Mouse (Mus musculus) right cerebral cortex, adult 2 months (tissue): Measurements from ENCODE around the gene Mroh2a.
A peak's percentile ranks its signal among the peaks of the same experiment; 100 is the strongest.

Experiments used
- DNase-seq, 2 experiments: peaks; one replicate each; pipeline ENCODE4 v3.0.0; 2021 to 2022; ENCODE audit warnings: low spot score in 2 of 2

The Mroh2a gene

GRCm38 (mm10) chr1:88226670-88227379, at the start of gene Mroh2a:
Gene Mroh2a (plus strand): TSS chr1:88226986.
- no peak for DNase-seq

- DNase-seq = no peak
Measured at GRCm38 (mm10) chr1:88179657-88180056, 47.1 kb upstream of the Mroh2a start.

- DNase-seq = no peak
Measured at GRCm38 (mm10) chr1:88186325-88186935, 40.4 kb upstream of the Mroh2a start.

GRCm38 (mm10) chr1:88192136-88192535, 34.6 kb upstream of the Mroh2a start:
- DNase-seq = no peak

- no peak for DNase-seq
Measured at GRCm38 (mm10) chr1:88195687-88196086, 31.1 kb upstream of the Mroh2a start.

- DNase-seq = no peak
Measured at GRCm38 (mm10) chr1:88197443-88197842, 29.3 kb upstream of the Mroh2a start.

GRCm38 (mm10) chr1:88199996-88200395, 26.8 kb upstream of the Mroh2a start:
- no peak for DNase-seq

- no peak for DNase-seq
Measured at GRCm38 (mm10) chr1:88200456-88200855, 26.3 kb upstream of the Mroh2a start, which contains the start of gene Ugt1a2. Gene Ugt1a2 (plus strand): TSS chr1:88200601.

GRCm38 (mm10) chr1:88205294-88205922, 21.4 kb upstream of the Mroh2a start, which contains the start of gene Dnajb3:
Gene Dnajb3 (minus strand): TSS chr1:88205782.
- DNase-seq = peak; percentile 83 to 85

- no peak for DNase-seq
Measured at GRCm38 (mm10) chr1:88206843-88207479, 19.8 kb upstream of the Mroh2a start.

GRCm38 (mm10) chr1:88211812-88212211, 15.0 kb upstream of the Mroh2a start, which contains the start of gene Ugt1a1:
Gene Ugt1a1 (plus strand): TSS chr1:88211959.
- no peak for DNase-seq

GRCm38 (mm10) chr1:88212341-88213045, 14.3 kb upstream of the Mroh2a start:
- DNase-seq = no peak

GRCm38 (mm10) chr1:88213061-88213460, 13.7 kb upstream of the Mroh2a start:
- no peak for DNase-seq

GRCm38 (mm10) chr1:88213766-88214461, 12.9 kb upstream of the Mroh2a start:
- DNase-seq = no peak

GRCm38 (mm10) chr1:88214462-88214952, 12.3 kb upstream of the Mroh2a start:
- DNase-seq = no peak

- no peak for DNase-seq
Measured at GRCm38 (mm10) chr1:88215466-88216380, 11.1 kb upstream of the Mroh2a start.

- no peak for DNase-seq
Measured at GRCm38 (mm10) chr1:88216551-88216950, 10.2 kb upstream of the Mroh2a start.

- no peak for DNase-seq
Measured at GRCm38 (mm10) chr1:88217144-88217543, 9.6 kb upstream of the Mroh2a start.

GRCm38 (mm10) chr1:88217576-88217975, 9.2 kb upstream of the Mroh2a start:
- DNase-seq = no peak

GRCm38 (mm10) chr1:88218051-88218450, 8.7 kb upstream of the Mroh2a start:
- no peak for DNase-seq
